Mouse (Mus musculus) lung, postnatal 0 days (tissue): ENCODE measurements around the gene Gmppa.
A peak's percentile ranks its signal among the peaks of the same experiment; 100 is the strongest.

Source experiments
- CTCF ChIP-seq: IDR thresholded peaks from 2 replicates; pipeline ENCODE4 v1.5.1; 2016; ENCODE audit warnings: antibody characterized with exemption, mild to moderate bottlenecking
- EP300 ChIP-seq: IDR thresholded peaks from 2 replicates; pipeline ENCODE4 v1.6.1; 2016; ENCODE audit warnings: antibody characterized with exemption, mild to moderate bottlenecking, control low read depth

DNA sequence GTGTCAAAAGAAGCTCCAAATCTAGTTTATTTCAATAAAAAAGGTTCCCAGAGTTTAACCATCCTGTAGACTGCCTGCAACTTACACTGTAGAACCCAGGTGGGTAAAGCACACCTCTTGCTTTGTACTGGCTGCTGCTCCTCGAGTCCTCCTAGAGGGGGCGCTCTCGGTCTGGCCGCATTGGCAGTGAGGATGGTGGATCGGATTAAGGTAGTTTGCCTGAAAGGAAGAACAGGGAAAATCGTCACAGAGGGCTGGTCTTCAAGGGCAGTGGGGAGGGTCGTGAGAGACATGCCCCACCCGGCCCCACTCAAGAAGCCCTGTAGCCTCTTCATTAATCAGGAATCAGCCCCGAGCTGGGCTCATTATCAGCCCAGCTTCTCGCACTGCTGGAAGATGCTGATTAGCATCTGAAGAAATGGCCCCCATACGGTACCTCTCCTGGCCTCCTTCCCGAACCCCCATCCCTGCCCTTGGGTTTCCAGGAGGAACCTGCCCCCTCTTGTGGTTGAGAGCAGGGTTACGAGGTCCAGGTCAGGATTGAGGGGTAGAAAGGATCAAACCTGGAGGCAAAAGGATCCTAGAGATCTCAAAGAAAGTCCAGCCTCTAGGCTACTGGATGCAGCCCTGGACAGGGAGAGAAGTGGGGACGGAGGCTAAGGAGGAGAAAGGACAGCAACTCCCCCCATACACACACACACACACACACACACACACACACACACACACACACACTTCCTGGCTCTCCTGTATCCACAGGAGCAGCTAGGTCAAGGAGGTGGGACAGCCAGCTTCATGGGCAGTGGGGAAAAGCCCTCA lies 21.2 kb downstream of the Gmppa start:
- peak; percentile 61 for TF ChIP-seq CTCF
- no peak for TF ChIP-seq EP300
